Mouse (Mus musculus): Measurements from ENCODE around the gene Mtus2.

DNA sequence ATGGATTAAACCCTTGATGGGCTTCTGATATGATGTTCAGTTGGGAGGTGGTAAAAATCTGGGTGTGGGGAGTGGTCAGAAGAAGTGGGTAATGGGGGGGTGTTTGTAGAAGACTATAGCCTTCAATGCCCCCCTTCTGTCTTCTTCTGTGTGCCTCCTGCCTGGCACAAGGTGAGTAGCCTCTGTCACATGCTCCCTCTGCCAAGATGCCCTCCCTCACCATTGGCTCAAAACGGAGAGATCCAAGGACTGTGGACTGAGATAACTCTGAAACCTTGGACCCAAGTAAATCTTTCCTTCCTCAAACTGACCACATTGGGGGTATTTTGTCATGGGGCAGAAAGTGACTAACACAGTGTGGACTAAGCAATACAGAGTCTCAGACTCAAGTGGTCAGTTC, 99.7 kb downstream of the Mtus2 start:
- TF ChIP-seq ZNF384 (IDR thresholded peaks at IDR 0.05; ENCODE audit: low read depth, low read length) (no peak), MAFK (IDR thresholded peaks at IDR 0.05; ENCODE audit: insufficient read depth, low read depth, low read length) (no peak), ZC3H11A (IDR thresholded peaks at IDR 0.05; ENCODE audit: borderline replicate concordance, low read depth, low read length) (no peak), CHD2 (IDR thresholded peaks at IDR 0.05; ENCODE audit: low read depth, low read length) (no peak), HCFC1 (IDR thresholded peaks at IDR 0.05; ENCODE audit: borderline replicate concordance, insufficient read depth, low read length) (no peak)
